Mouse (Mus musculus) large intestine, adult 2 months (tissue): ENCODE measurements around the gene Arfgef3. TPM values are rescaled to one million over a fixed set of nuclear protein-coding genes. Genes with fewer than 3 reads are reported as not detected.
A peak's percentile ranks its signal among the peaks of the same experiment; 100 is the strongest.

Experiments used
- DNase-seq: peaks from one replicate; pipeline ENCODE4 v3.0.0-alpha.2; 2012; ENCODE audit warnings: low read depth, low spot score
- WGBS: fragments of 180-500 bp; shearing (Covaris S2); methylation state at CpG from one replicate; pipeline ENCODE4 v1.1.7; 2018; 5-methylcytosine and 5-hydroxymethylcytosine counted together
- polyA plus RNA-seq: library from polyadenylated mRNA; depleted of rRNA; stranded (reverse); fragments of >200 nt; gene quantifications from 2 replicates; pipeline ENCODE4 v1.2.3, GENCODE M21; 2012; rRNA removed

The Arfgef3 gene
- polyA plus RNA-seq = 1.2 and 2.4 TPM in 2 replicates

- peak; percentile 27 for DNase-seq
- 2% methylated on average over 50 of the region's 50 CpGs for WGBS
Observed at GRCm38 (mm10) chr10:18743286-18744142, at the start of gene Arfgef3. Gene Arfgef3 (minus strand): TSS chr10:18743949.

DNA sequence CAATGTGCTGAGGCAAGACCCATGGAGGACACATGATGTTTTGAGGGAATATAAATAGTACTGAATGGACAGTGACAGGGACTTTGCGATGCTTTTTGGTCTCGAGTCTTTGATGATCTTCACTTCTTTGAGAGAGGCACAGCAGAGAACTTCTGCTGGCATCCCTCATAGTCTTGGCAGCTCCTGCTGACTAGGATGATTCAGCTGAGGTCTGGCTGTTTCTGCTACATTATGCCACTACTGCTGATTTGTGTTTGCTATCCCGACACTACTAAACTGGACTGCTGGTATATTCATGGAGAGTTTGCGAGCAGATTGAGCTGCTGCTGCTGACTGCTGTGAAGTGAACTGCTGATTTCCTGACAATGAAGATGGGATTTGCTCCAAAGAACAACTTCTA is 46.3 kb upstream of the Arfgef3 start:
- 80% methylated on average over 4 of the region's 4 CpGs for WGBS
- no peak for DNase-seq

GRCm38 (mm10) chr10:18788601-18789000 is 44.9 kb upstream of the Arfgef3 start:
- 38% methylated on average over 1 of the region's 1 CpGs for WGBS
- DNase-seq = no peak

DNA sequence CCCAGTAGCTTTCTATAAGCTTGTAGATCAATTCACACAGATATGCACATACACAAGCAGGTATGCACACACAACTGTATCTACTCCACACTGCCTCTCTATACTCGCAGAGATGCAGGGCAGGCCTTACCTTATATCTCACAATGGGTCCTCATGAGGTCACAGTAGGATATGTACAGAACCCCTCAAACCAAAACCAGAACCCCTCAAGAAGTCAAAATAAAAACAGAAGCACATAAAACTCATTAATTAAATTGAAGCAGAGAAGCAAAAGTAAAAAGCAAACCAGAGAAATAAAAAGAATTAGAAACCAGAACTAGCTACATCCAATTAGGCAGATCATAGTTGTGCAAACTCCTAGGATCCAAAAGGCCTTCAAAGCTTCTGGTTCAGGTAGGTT is 42.9 kb upstream of the Arfgef3 start, which contains the start of gene Gm4922:
TSS of gene Gm4922 (minus strand) at position 101 of the 400 bp plus-strand sequence.
- 93% methylated on average over 1 of the region's 1 CpGs for WGBS
- no peak for DNase-seq

GRCm38 (mm10) chr10:18777546-18777945 is 33.8 kb upstream of the Arfgef3 start:
- 80% methylated on average over 3 of the region's 3 CpGs for WGBS
- no peak for DNase-seq

- WGBS = 75% methylated on average over 4 of the region's 4 CpGs
- no peak for DNase-seq
Observed at GRCm38 (mm10) chr10:18772537-18773179, 28.9 kb upstream of the Arfgef3 start.

GRCm38 (mm10) chr10:18769909-18770308 is 26.2 kb upstream of the Arfgef3 start:
- DNase-seq = no peak
- 62% methylated on average over 5 of the region's 5 CpGs for WGBS

DNA sequence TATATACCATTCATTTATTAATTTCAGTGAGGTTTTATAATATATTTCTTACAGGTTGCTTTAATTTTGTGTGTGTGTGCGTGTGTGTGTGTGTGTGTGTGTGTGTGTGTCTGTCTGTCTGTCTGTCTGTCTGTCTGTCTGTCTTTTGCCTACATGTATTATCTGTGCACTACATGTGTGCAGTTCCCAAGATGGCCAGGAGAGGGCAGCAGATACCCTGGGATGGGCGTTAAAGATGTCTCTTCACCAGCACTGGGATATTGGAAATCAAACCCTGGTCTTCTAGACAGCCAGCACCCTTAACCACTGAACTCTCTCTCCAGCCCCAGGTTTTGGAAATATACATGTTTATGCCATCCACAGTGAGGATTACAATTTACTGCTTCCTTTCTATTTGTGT is 16.5 kb upstream of the Arfgef3 start:
- WGBS = 59% methylated on average over 2 of the region's 2 CpGs
- DNase-seq = no peak

DNA sequence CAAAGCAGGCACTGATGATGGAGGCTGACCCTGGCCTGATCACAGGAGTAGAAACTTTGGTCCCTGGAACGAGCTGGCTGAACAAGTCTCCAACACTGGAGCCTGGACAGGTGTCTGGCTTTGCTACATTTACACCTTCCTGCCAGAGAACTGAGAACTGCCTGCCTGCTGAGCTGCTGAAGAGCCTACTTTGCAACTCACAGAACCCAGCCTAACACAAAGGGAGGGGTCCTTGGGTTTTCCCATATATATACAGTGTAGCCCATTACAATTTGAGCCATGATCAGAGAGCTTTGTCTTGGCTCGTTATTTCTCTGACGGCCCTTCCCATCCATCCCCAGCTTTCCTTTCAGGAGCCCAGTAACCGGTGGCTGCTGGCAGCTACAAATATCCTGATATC is 6.3 kb upstream of the Arfgef3 start:
- WGBS = 82% methylated on average over 4 of the region's 4 CpGs

GRCm38 (mm10) chr10:18742086-18742485 is 1.7 kb downstream of the Arfgef3 start:
- DNase-seq = no peak
- 72% methylated on average over 6 of the region's 6 CpGs for WGBS

More for the DNA sequence above, 6.3 kb upstream of the Arfgef3 start:
- no peak for DNase-seq

GRCm38 (mm10) chr10:18741024-18741423 is 2.7 kb downstream of the Arfgef3 start:
- WGBS = 92% methylated on average over 8 of the region's 8 CpGs
- no peak for DNase-seq

GRCm38 (mm10) chr10:18728548-18728947 is 15.2 kb downstream of the Arfgef3 start:
- 94% methylated on average over 1 of the region's 1 CpGs for WGBS
- no peak for DNase-seq

DNA sequence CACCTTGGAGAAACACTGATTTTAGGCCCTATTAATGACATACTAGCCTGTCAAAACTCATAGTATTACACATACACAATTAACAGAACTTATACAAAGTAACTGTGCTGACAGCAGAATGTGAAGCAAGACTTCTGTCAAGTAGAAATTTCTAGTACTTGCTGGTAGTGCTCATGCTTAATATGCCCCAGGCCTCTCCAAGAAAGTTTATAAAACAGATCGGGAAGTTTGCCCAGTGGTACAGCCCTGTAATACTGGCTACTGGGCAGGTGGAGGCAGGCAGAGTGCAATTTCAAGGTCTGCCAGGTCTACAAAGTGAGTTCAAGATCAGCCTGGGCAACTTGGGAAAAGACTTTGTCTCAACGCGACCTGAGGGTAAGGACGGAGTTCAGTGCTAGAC is 32.3 kb downstream of the Arfgef3 start:
- WGBS = 76% methylated on average over 4 of the region's 4 CpGs
- DNase-seq = no peak

DNA sequence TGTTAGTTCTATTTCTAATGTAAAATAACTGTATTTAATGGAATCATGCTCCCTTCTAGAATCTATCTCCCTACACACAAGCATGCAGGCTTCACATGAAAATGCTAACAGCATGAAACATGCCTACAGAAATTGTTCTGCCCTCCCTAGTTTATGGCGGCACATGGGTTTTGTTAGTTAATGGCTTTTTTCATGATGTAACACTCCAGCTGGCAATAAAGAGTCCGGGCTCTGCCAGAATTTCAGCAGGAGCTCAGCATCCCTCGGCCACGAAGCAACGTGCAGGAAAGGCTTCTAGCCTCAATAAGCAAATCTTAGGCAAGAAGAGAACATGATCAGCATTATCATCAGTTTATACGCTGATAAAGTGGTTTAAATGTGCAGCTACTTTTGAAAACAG is 32.8 kb downstream of the Arfgef3 start:
- 31% methylated on average over 6 of the region's 6 CpGs for whole genome bisulfite sequencing
- DNase-seq = no peak

DNA sequence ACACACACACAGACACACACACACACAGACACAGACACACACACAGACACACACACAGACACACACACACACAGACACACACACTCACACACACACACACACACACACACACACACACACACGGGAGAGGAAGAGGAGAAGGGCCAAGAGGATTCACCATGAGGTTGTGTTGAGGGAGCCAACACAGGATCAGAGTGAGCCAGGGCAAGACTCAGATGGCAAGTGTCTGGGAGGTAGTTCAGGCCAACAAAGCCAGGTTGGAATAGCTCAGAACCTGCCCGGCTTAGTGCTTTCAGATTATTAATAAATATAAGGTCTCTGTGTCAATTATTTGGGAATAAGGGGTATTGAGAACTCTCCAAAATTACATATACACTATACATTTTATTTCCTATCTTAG is 33.9 kb downstream of the Arfgef3 start:
- 85% methylated on average over 2 of the region's 2 CpGs for WGBS
- no peak for DNase-seq

DNA sequence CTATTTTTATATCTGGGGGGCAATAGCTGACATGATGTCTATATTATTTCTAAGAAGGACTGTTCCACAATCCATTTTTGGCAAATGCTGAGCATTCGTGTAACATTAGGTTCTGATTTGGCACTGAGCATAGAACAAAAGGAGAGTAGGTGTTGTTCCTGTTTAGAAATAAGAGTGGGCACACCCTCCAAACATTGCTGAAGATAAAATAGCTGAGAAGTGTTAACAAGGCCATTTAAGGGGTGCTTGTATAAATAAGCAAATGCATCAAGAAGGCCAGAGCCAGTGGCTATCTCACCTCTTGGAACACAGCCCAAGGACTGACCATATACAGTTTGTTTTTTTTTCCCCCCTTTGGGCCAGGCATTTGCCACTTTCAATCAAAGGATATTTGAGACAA is 35.1 kb downstream of the Arfgef3 start:
- 64% methylated on average over 1 of the region's 1 CpGs for WGBS
- no peak for DNase-seq

DNA sequence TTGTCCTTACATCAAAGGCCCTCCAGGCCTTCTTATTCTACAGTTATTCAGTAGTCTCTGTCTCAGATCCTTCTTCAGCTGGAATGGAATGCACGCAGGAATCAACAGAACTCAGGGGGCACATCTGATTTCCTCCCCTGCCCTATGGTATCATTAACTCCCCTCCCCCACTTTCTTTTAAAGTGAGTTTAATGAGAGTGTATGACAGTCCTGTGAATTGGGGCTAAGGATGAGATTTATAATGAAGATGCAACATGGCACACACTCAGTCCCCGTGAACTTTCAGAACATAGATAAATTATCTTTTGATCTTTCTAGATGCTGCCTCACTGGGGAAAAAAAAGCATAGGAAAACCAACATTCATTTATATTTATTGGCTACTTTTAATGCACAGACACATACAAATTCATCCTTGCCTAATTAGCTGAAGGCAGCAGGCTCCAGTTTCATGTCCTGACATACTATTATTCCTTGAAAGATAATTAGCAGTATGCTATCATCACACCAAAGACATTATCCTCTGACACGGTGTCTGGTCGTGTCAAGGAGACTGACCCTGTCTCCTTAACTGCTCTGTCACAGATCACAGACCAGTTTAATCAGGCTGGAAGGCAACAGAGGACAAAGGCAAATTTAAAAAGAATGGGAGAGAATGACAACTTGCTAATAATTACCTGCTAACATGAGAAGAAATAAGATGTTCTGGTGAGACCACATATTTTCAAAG is 39.2 kb downstream of the Arfgef3 start:
- DNase-seq = no peak
- 84% methylated on average over 4 of the region's 4 CpGs for WGBS

DNA sequence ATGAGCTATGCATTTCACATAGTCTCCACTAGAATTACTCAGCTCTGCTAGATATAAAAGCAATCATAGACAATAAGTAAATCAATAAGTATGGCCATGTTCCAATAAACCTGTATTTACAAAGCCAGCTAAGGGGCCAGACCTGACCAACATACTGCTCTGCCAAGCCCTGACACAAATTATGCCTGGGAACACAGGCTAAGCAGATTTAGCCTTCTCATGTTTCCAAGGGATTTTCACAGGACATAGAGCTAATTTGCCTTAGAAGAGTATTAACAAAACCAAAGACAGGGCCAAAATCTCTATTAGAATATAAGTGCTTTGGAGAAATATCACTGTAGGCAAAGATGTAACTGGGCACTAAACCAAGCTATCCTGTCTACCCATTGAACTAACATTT is 42.2 kb downstream of the Arfgef3 start:
- DNase-seq = no peak

DNA sequence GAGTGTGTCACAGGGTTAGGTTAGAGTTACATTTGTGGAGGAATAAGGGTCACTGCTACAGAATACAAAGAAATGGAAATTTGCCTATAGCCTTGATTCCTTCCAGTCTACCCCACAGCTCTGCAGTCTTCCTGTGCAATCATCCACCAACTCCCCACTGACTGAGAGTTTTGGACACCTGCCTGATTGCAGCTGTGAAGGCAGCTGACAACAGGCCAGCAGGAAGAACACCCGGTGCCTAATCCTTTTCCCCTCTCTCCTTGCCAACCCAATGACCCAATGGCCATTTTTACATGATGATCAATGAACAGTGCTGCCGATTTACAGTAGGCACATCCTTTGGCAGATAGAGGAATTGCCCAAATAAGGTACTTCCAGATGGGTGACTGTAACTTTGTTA is 43.6 kb downstream of the Arfgef3 start:
- 25% methylated on average over 2 of the region's 2 CpGs for WGBS
- no peak for DNase-seq

DNA sequence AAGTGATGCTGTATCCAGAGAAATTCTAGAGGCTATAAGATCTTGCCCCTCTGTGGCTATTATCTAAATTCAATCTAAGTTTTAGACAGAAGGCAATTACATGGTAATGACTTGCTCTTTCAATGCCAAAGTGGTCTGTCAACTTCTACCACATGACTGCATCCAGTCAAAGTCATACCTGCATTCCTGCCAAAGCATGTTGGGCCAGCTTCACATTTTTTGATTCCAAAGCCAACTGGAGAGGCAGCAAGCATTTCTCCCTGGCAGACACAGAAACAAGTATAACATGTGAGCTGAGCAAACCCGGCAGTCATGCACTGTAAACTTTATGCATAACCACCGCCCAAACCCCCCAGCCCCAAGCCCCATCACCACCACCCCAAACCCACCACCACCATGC is 44.6 kb downstream of the Arfgef3 start:
- 96% methylated on average over 2 of the region's 2 CpGs for WGBS
- no peak for DNase-seq
